Mouse (Mus musculus): ENCODE results near the gene Gan.
A peak's percentile ranks its signal among the peaks of the same experiment; 100 is the strongest.

Gan gene

DNA sequence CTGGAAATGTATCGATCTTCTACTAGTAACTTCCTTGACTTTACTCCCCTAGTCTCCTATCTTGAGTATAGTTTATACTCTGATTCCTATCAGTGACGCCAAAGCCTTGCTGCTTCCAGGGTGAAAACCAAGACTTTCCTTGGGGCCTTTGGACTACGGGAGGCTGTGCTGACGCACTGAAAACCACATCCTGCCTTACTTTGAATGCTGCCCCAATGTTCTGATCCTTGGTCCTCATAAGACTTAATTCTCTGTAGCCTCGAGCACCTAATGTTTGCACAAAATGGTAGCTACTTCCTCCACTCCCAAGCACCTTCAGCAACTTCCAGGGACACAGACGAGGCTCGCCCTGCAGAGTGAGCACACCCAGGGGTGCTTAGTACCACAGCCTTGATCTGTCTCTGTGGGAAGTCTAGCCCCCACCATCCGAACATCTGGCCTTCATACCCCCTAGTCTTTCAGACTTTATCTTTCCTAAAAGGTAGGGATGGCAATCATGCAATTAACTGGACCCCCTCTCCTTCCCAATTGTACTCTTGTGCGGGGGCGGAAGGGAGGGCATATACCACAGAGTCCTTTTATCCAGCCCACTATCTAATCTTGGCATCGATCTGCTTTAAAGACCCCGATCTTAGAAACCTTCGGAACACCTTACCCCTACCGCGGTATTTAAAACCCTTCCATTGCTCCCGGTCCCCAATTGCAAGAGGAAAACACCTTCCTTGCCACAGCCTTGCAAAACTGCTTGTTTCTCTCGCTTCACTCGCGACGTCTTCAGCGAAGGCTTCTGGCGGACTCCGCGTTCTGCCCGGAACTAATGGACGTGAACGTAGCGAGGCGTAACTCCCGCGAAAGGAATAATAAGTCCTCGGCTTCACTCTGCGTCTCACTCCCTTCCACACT lies 818 bp upstream of the Gan start:
- DNase-seq (ENCODE audit: low spot score in 2 of 2) = no peak

DNA sequence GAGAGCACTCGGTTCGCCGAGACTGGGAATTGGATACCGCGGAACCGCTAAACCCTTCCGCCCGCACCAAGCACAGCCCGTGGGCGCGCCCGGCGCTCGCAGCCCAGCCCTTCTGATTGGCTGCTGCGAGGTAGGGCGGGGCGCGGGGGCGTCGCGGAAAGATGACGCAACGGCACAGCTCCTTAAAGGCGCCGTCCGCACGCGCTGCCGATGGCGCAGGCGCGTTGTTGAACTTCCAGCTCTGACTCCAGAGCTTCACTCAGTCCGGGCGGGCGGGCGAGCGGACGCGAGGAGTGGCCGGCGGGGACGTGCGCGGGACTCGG lies 205 bp upstream of the Gan start:
- peak; percentile 98 to 99 for DNase-seq (ENCODE audit: low spot score in 2 of 2)

DNA sequence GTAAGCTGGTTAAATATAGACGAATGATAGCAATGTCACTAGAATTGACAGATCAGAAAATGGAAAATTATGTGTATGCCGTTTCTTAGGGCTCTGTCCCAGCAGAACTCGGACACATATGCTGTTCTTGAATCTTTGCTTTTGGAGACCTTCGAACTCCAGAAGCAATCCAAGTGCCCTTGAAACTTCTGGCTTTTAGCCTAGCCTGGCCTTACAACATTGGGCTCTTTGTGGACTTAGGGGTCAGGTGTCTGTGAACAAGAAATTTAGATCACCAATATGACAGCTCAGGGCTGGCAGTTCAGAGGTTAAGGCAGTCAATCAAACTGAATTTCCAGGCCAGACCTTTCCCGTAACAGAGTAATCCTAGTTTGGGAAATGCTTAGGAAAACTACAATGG lies 1.1 kb downstream of the Gan start:
- DNase-seq (ENCODE audit: low spot score in 2 of 2) = no peak

DNA sequence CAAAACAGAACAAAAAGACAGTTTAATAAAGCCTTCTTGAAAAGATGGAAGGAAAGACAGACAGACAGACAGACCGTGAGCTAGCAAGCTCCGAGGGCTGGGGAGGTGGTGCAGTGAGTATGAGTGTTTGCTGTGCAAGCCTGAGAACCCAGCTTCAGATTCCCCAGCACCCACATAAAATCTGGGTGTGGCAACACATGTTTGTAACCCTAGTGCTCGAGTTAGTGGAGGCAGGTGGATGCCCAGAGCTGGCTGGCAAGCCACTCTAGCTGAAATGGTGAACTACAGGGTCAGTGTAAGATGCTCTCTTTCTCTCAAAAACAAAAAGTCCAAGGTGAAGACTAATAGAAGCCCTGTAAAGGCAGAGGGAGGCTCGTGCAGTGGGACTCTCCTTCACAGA lies 7.0 kb downstream of the Gan start:
- no peak for DNase-seq (ENCODE audit: low spot score in 2 of 2)

DNA sequence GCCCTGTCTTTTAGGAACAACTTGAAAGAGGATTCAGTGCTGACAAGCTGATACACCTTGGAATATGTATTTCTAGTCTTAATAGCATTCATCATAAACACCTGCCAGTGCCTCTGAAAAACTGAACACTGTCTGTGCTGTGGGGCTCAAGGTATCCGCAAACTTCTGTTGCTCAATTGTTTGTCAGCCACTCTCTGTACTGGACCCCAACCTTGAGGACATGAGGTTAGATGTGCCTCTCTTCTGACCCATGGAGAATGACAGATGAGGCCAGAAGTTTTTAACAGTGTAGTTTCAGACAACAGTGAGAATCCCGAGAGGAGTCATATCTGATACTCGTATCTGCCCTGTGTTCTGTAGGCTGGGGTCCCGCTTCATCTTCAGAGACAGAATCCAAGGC lies 7.6 kb downstream of the Gan start:
- DNase-seq (ENCODE audit: low spot score in 2 of 2) = no peak

DNA sequence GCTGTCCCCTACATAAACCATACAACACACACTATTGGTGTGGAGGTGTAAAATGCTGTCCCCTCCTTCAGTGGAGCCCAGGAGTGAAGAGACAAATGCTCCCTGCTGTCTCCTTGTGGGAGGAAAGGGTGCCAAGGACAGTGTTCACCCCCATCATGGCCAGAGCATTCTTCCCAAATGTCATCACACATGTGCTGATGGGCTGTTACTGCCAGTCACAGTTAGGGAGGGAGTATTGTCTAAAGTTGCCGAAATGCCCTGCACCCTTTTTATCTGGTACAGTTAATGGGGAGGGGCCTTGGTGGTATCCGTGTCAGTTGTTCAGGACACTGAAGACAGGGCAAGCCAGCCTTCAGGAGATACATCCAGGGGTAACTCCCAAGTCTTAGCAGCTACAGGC lies 8.6 kb downstream of the Gan start:
- DNase-seq (ENCODE audit: low spot score in 2 of 2) = no peak

DNA sequence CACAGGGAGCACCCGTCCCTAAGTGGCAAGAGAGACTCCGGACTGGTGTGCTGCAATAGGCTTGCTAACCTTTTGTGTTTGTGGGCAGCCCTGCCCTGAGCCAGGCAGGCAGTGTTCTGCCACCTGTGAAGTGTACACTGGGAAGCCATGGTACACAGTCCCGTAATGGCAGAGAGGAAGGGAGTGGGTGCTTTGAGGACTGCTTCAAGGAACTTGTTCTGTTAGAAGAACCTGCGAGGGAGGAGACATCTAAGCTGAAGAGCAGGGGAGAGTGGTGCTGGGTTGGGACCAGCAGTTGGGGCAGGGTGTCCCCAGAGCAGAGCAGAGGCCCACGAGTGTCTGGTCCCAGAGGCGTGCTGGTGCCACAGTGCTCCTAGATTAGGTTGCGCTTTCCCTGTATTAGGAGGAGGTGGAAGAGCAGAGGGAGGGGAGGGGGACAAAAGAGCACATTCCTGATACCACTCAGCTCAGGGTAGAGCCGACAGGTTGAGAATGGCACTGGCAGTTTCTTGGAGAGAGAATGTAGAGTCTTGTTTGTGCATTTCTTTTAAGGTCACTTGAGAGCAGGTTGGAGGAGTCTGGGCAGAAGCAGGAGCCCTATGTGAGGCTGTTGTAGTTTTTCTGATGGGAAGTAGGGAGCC lies 9.4 kb downstream of the Gan start:
- no peak for DNase-seq (ENCODE audit: low spot score in 2 of 2)

DNA sequence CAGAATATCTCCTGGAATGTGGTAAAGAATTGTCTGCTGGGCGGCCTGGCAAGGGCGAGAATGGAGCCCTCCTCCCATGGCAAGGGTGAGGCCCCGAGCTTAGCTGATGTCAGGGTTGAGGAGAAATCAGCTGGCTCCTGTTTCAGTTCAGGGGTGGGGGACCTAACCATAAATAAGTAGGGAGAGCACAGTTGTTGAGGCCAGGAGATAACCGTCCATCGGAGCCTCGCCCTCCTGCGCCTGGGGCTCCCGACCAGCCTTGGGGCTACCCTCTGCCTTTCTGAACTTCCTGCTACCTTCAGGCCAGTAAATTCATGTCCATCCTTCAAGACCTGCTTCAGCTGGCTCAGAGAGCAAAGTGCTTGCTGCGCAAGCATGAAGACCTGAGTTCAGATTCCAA lies 10.4 kb downstream of the Gan start:
- no peak for DNase-seq (ENCODE audit: low spot score in 2 of 2)

DNA sequence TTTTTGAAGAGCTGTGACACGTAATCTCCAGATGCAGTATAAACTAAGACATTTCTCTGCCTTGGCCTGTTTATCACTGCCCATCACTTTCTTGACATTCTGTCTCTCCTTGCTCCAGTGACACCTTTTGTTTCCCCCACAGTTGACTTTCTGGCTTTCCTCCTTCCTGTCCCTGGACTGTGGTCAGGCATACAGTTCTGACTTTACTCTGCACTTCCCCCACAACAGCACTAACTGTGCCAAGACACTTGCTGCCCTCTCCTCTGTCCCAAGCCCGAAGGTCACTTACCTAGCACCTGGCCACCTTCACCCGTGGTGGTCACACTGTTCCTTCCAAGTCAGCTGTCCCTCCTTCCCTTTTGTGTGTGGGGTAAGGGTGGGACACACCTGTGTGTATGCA lies 13.9 kb downstream of the Gan start:
- DNase-seq (ENCODE audit: low spot score in 2 of 2) = no peak

DNA sequence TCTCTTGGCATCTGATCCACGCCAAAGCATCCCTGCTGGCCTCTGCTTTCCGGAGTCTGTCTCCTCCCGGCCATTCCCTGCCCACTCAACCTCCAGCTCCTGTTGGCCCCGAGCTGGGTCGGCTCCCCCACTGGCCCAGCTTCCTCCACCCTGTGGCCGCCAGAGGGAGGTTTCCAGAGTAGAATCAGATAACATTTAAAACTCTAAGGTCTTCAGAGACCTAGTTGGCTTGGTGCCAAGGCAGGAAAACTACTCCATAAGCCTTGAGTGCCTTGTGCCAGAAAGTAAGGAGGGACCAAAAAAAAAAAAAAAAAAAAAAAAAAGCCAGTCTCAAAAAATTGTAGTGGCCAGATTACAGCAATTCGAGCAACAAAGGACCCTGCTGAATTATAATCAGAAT lies 15.0 kb downstream of the Gan start:
- peak in 1 of 2 experiments; percentile 35 for DNase-seq (ENCODE audit: low spot score in 2 of 2)

DNA sequence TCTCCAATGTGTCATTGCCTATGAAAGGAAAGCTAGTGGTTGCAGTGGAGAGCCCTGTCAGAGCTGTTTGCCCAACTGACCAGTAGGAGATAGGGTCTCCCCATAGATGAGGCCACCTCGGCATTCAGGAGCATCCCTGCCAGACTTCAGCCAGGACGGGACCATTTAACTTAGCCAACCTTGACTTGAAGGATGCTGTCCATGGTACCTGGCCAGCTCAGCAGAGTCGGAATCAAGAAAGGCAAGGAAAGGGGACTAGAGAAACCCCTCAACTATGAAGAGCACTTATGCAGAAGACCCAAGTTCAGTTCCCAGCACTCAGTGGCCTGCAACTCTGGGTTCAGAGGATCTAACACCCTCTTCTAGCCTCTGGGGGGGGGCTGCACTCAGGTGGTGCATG lies 15.8 kb downstream of the Gan start:
- no peak for DNase-seq (ENCODE audit: low spot score in 2 of 2)

DNA sequence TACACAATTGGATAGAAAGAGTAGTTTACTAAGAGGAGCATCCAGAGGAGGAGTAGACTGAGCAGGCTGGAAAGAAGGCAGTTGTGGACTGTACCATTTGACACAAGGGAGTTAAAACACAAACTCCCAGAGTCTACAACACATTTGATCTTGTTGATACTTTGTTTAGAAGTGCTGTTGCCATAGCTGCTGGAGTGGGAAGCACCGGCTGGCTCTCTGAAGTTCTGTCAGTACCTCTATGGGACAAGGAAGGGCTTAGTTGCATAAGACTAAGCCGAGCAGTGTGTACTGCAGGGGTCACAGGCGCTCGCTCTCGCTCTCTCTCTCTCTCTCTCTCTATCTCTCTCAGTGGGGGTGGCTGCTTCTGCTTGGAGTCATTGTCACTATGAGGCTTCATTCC lies 16.6 kb downstream of the Gan start:
- no peak for DNase-seq (ENCODE audit: low spot score in 2 of 2)

DNA sequence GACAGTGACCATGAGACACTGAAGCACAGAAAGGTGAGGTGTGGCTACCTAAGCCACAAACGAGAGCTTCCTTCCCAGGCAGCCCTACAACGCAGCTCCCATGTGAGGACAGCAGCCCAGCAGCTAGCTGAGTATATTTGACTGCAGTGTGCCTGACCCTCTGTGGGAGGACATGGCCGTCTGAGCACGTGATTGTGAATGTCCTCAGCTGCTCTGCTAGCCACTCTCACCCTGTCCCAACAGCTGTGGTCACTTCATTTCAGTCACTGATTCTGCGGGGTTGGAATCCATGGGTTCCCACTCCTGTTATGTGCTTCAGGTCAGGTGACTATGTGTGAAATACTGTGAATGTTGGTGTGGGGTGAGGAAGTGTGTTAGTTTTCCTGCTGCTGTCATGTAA lies 18.4 kb downstream of the Gan start:
- DNase-seq (ENCODE audit: low spot score in 2 of 2) = no peak

DNA sequence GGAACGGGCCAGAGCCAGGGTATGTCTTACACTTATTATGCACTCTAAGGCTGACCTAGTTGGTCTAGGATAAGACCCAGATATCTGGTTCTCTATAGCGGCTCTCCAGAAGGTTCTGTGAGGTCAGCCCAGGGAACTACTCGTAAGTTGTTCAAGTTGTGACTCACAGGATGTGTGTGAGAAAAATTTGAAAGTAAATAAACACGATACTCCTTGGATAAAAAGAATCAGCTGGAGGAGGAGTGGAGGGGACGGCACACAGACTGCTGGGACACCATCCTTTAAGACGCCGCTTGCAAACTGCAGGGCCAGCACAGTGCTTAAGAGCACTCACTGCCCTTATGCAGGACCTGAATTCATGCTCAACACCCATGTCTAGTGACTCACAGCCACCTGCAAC lies 19.3 kb downstream of the Gan start:
- no peak for DNase-seq (ENCODE audit: low spot score in 2 of 2)

DNA sequence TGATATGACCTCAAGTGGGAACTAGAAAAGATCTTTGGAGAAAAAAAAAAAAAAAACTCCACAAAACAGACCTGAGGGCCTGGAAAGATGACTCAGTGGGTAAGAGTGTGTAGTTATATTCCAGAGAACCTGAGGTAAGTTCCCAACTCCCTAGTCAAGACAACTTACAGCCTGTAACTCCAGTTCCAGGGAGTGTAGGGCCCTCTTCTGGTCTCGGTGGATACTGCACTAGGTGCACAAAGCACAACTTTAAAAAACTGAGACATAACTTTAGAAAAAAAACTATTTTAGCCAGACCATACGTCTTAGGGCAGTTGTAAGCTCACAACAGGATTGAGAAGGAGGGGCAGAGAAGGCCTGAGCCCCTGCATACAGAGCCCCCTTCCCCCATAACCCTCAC lies 20.1 kb downstream of the Gan start:
- DNase-seq (ENCODE audit: low spot score in 2 of 2) = no peak

DNA sequence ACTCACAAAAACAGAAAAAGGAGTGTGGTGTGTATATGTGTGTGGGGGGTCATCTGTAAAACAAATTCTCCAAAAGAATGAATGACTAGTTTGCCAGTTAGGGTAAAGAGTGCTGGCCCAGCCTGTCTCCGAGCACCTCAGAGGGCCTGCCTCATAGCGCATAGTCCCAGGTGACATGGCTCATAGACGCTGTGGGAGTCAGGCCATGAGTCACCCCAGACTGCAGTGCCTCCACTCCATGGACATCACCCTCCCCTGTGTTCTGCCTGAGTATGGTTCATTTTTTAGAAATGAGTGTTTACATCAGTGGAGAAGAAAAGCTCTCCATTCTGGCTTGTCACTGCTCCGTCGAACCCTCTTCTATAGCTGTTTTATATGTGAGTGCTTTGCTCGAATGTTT lies 20.7 kb downstream of the Gan start:
- no peak for DNase-seq (ENCODE audit: low spot score in 2 of 2)

DNA sequence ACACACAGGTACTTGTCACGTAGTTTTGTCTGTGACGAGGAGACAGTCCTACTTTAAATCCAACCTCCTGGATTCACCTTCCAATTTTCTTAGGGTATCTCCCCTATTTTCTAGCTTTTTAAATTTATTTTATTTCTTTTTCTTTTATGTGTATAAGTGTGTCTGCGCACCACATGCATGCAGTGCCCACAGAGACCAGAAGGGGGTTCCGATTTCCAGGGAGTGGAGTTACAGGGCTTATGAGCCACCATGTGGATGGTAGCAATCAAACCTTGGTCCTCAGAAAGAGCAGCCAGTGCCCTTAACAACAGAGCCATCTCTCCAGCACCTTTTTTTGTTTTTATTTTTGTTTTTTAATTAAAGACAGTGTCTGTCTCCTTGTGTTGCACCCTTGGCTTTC lies 24.8 kb downstream of the Gan start:
- DNase-seq (ENCODE audit: low spot score in 2 of 2) = no peak

DNA sequence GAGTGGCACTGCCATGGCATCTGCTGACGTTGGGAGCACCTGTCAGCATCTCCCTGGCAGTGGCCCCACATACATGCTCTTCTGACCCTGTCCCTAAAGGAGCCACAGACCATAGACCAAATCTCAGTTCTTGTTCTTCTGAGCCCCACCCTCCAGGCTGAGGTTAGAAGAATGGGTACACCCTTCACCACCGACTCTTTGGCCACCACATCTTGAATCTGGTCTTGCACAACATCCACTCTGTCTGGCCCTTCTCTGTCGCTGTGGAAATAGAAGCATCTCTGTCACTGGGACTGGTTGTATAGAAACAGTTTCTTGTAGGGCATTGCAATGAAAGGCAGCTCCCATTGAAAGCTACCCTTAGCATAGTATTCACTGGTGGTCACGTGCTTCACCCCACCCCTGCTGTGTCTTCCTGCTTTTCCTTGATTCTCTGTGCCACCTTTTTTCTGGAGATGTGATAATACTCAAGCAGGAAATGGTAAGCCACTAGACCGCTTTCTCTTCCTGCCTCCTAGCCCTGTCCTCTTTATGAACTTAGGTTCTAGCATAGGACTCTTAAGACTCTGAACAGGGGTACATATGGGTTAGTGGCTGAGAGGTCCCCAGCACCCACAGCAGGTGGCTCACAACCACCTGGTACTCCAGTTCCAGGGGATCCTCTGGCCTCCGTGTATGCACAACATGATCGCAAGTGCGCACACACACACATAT lies 25.9 kb downstream of the Gan start:
- no peak for DNase-seq (ENCODE audit: low spot score in 2 of 2)

DNA sequence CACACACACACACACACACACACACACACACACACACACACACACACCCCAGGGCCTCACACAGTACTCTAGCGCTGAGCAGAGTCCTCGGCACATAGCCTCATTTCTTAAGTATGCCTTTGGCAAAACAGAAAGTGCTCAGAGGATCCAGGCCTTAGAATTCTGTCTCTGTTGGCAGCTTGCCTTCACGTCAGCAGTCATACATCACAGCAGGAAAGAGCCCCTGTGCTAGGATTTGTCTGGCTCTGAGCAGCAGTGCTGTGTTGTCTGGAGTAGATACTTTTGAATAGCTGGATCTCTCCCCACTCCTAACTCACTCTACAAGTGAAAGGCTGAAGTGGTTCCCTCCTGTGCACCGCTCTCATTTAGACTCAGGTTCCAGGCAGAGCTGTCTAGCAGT lies 36.4 kb downstream of the Gan start:
- peak in 1 of 2 experiments; percentile 32 for DNase-seq (ENCODE audit: low spot score in 2 of 2)

DNA sequence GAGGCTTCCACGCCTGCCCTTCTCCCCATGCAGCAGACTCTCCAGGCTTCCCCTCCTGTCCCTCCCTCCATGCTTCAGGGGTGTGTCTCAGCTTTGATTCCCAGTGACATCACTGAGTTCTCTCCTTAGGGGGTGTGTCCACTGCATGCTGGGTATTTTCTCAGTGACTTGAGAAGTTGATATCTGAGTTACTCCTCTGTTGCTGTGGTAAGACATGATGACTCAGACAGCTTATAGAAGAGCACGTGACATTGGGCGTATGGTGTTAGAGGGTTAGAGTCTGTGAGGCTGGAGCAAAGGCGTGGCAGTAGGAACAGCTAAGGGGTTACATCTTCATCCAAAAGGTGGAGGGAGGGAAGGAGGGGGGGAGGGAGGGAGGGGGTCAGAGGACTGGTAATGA lies 38.7 kb downstream of the Gan start:
- DNase-seq (ENCODE audit: low spot score in 2 of 2) = no peak

DNA sequence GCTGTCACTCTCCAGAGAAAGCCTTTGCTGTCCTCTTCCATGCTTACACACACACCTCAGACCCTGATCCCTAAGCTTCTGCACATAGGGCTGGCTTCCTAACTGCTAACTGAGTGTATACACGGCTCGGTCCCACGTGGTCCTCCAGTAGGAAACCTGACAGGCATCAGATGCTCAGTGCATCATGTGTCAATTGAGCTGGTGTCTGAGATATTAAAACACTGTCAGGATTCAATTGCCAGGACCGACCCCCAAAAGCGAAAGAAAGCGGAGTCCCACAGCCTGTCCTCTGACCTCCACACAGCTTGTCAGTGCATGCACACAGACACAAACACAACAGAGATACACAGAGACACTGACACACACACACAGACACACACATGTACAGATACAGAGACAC lies 39.6 kb downstream of the Gan start:
- no peak for DNase-seq (ENCODE audit: low spot score in 2 of 2)

DNA sequence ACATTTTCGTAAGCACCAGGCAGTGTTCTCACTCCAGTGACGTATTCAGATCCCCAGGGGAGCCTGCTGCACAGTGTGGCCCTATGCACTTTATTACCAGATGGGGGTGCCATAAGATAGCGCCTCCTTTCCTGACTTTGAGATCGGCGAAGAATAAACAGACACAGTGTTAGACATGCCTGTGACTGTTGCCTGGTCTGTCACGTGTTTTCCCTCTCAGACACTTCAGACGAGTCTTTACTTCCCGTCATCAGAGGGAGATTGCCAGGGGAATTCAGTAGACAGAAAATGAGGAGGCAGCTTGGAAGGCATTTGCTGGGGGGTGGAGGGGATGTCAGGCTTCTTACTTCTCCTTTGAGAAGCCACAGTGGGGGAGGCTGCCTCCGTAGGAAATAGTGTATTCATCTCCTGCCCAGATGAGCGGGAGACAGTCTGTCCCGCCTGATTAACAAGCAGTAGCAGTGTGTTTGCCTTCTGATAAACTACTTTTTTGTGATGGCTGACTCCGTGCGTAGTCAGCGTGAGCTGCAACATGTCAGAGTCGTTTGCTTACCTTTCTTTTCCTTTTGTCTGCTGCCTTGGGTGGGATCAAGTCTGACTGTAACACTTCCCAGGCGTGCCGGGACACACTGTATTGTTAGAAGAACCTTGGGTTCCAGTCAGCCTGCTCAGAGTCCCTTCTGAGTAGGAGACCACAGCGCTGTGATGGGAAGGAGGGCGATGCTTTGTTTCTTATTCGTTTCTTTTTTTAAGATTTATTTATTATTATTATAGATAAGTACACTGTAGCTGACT lies 40.4 kb downstream of the Gan start:
- DNase-seq (ENCODE audit: low spot score in 2 of 2) = peak in 1 of 2 experiments; percentile 23
